In the genomic region with DNA sequence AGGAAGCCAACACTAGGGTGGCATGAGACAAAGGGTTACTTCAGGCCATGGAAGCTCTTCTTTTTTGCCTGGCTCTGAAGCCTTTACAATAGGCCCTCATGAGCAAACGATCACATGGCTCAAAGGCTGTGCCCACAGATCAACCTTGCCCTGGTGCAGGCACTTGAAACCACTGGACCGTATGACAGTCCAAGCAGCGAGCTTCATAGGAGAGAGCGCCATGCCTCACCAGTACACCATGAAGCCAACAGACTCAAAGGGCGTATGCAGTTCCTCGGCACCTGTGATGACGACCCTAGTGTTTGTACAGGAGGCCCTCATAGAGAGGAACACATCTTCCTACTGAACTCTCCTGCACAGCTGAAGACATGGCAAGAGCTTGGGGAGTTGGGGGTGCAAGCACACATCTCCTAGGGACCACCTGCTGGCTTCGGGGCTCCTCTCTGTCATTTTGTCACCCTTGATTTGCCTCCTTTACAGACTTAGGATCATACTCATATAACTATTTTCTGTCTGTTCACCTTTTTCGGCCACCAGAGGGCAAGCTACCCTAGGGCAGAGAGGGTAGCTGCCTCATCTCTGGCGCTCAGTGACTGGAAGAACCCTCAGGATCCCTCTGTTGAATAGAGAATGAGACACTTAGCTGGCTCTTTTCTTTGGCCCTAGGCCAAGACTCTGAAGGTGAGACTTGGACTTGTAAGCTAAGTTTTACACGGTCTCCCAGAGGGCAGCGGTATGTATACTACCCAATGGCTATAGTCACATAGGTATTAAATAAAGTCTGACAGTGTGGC, we compare ENCODE assay signal across 8 mouse cellular contexts.
DNase-seq lines count a peak whose midpoint lies in the region; ATAC-seq and TF ChIP-seq lines count a peak whose summit lies in the region.

No protein-coding gene starts in this region.

- no peaks in the 10 kb centered on the region for H3K27me3 ChIP-seq in cerebellum, adult 2 months (ENCODE audit: control insufficient read depth, insufficient read depth, low read length)
- H3K27me3 ChIP-seq in limb, embryonic 14.5 days (ENCODE audit: control insufficient read depth, insufficient read depth, low read length): no peaks in the 10 kb centered on the region
- no peaks in the 10 kb centered on the region for H3K27me3 ChIP-seq in neural tube, embryonic 12.5 days (replicated peaks)

- TF ChIP-seq CTCF in cerebellum, adult 2 months (IDR thresholded peaks at IDR 0.05; ENCODE audit: borderline replicate concordance, insufficient read depth, low read depth, low read length): peak; percentile 67

- no peak overlapping the region for H3K27ac ChIP-seq in cerebellum, adult 2 months (ENCODE audit: insufficient read depth, low read length)
- H3K27ac ChIP-seq in limb, embryonic 14.5 days (replicated peaks; ENCODE audit: low read depth, low read length): no peak overlapping the region
- H3K27ac ChIP-seq in neural tube, embryonic 12.5 days: no peak overlapping the region

- H3K4me3 ChIP-seq in cerebellum, adult 2 months (replicated peaks; ENCODE audit: insufficient read depth, low read depth, low read length): no peak overlapping the region
- no peak overlapping the region for H3K4me3 ChIP-seq in limb, embryonic 14.5 days (replicated peaks; ENCODE audit: low read length)
- H3K4me3 ChIP-seq in neural tube, embryonic 12.5 days: no peak overlapping the region

- peak; percentile 36 for ATAC-seq in frontal cortex, adult (ENCODE audit: low TSS enrichment)
- peak; percentile 88 for ATAC-seq in inflammation-experienced regulatory T-cells, adult 6 months
- peak; percentile 32; the same call in 1 of the 2 replicates for ATAC-seq in limb, embryonic 14.5 days (ENCODE audit: low FRiP score, low read depth)
- peak; percentile 55 for ATAC-seq in neural tube, embryonic 12.5 days (ENCODE audit: low FRiP score, low read depth)

- H3K9ac ChIP-seq in limb, embryonic 14.5 days (ENCODE audit: low read depth, low read length, severe bottlenecking): no peak overlapping the region
- H3K9ac ChIP-seq in neural tube, embryonic 12.5 days: no peak overlapping the region

- H3K9me3 ChIP-seq in limb, embryonic 14.5 days (ENCODE audit: control insufficient read depth, low read length): no peaks in the 10 kb centered on the region
- H3K9me3 ChIP-seq in neural tube, embryonic 12.5 days: no peaks in the 10 kb centered on the region

- no peak overlapping the region for H3K4me2 ChIP-seq in limb, embryonic 14.5 days (replicated peaks; ENCODE audit: low read depth, low read length, severe bottlenecking)
- no peak overlapping the region for H3K4me2 ChIP-seq in neural tube, embryonic 12.5 days (replicated peaks)

- peaks cover 98% of the 10 kb centered on the region for H3K36me3 ChIP-seq in limb, embryonic 14.5 days (ENCODE audit: control insufficient read depth, insufficient read depth, low read length)
- peaks cover 85% of the 10 kb centered on the region for H3K36me3 ChIP-seq in neural tube, embryonic 12.5 days

- no peak for TF ChIP-seq POLR2A in cerebellum, adult 2 months (IDR thresholded peaks at IDR 0.05; ENCODE audit: borderline replicate concordance, insufficient read depth, low read length)
- no peak for TF ChIP-seq POLR2A in limb, embryonic 14.5 days (IDR thresholded peaks at IDR 0.05; ENCODE audit: borderline replicate concordance, extremely low read depth, insufficient read depth, insufficient read length)

- no peaks in the 10 kb centered on the region for H3K4me1 ChIP-seq in cerebellum, adult 2 months (ENCODE audit: control insufficient read depth, insufficient read depth, low read length)
- peaks cover 5% of the 10 kb centered on the region for H3K4me1 ChIP-seq in limb, embryonic 14.5 days (ENCODE audit: control insufficient read depth, insufficient read depth, low read length)
- H3K4me1 ChIP-seq in neural tube, embryonic 12.5 days: peaks cover 8% of the 10 kb centered on the region

- WGBS in cerebellum, adult 2 months: 69% methylated on average over 12 of the region's 12 CpGs
- WGBS in limb, embryonic 14.5 days: 76% methylated on average over 12 of the region's 12 CpGs
- WGBS in neural tube, embryonic 12.5 days: 83% methylated on average over 12 of the region's 12 CpGs

- DNase-seq in urinary bladder, postnatal 14 days (ENCODE audit: low spot score): peak; percentile 47
- DNase-seq in urinary bladder, postnatal 10 days (ENCODE audit: low spot score): no peak
- peak; percentile 50 to 57 for DNase-seq in cerebellum, adult 2 months
- DNase-seq in limb, embryonic 14.5 days (ENCODE audit: low spot score): peak; percentile 62
- DNase-seq in testis, postnatal 10 days (ENCODE audit: low spot score): peak; percentile 83

Comparison
In these comparisons a context has a peak if more than half of its experiments do, and no peak if none do; other contexts are left out.
1. ATAC-seq: peak in every context shown above with its lines; median percentile 88 in inflammation-experienced regulatory T-cells, adult 6 months; 55 in neural tube, embryonic 12.5 days; 36 in frontal cortex, adult; 32 in limb, embryonic 14.5 days.